Mouse (Mus musculus) brain, embryonic 14.5 days (tissue): ENCODE data around the gene Prm1.

Source experiments
- CTCF ChIP-seq: fragments of 200-500 bp; IDR thresholded peaks from 2 replicates; pipeline ENCODE4 v1.5.1; 2012; ENCODE audit warnings: inconsistent platforms, mild to moderate bottlenecking, moderate library complexity, borderline replicate concordance; ENCODE audit not compliant: insufficient read depth, insufficient read length; ENCODE audit errors: extremely low read depth
- POLR2A ChIP-seq: fragments of 200-500 bp; IDR thresholded peaks from 2 replicates; pipeline ENCODE4 v1.6.1; 2012; ENCODE audit warnings: mild to moderate bottlenecking, inconsistent platforms, borderline replicate concordance; ENCODE audit not compliant: poor library complexity, insufficient read depth, insufficient read length, severe bottlenecking; ENCODE audit errors: extremely low read depth

DNA sequence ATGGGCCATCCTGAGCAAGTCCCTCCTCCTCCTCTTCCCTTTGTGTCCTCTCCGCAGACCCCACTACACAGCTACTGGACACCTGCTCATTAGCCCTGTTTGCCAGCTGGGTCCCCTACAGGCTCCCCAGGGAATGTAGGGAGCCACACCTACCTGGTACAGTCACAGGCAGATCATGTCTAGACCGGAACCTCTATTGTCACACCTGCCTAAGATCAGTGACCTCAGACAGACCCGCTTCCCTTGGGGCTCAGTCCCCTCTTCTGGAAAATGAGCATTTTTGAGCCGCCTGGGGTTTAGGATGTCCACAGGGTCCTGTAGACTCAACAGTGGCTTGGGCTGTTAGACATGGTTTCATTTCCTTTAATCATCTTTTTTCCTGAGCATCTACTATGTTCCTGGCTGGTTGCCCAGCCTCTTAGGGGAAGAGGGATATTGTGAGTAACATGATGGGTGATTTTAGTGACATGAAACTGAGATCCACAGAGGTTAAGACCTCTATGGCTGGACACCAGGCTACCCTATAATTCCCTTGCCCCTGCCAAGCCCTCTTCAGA, 13.0 kb upstream of the Prm1 start:
- no peak for TF ChIP-seq POLR2A
- no peak for TF ChIP-seq CTCF
